Mouse (Mus musculus) liver, adult 2 months (tissue): ENCODE results near the gene Iglon5.

ENCODE experiments used
- CTCF ChIP-seq: fragments of 200-500 bp; IDR thresholded peaks from 2 replicates; pipeline ENCODE4 v1.5.1; 2011; ENCODE audit warnings: low read depth, low read length, control low read depth
- POLR2A ChIP-seq: fragments of 200-500 bp; IDR thresholded peaks from 2 replicates; pipeline ENCODE4 v1.6.1; 2011; ENCODE audit warnings: low read length, control low read depth; ENCODE audit not compliant: insufficient read depth; ENCODE audit errors: extremely low read depth

DNA sequence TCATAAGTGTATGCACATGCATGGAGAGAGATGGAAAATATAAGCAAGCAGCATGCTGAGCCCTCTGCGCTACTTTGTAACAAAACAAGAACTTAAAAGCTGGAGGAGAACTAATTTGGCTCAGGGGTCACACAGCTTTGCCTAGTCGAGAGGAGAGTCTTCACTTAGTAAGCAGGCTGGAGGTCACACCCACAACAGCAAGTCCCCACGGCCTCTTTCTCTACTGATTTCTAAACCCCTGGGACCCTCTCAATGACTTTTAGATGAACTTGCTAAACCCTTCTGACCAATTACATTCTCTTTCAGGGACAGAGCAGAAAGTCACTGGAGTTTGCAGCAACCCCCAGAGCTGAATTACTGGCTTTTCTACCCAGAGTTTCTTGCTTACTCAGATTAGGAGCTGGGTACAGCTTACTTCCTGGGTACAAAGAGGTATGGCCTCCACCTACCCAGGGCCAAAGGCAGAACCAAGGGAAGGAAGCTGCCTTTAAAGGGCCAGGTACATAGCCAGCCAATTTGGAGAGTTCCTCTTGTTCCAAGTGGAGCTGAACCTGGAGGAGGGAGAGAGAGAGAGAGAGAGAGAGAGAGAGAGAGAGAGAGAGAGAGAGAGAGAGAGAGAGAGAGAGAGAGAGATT lies 65.8 kb downstream of the Iglon5 start:
- TF ChIP-seq POLR2A (no peak), CTCF (no peak)
